Mouse (Mus musculus): ENCODE data around the gene St6galnac6. TPM values are rescaled to one million over a fixed set of nuclear protein-coding genes. Genes with fewer than 3 reads are reported as not detected.

Gene St6galnac6
- polyA plus RNA-seq, 1 experiment from 2014 or later = 10.0 TPM

DNA sequence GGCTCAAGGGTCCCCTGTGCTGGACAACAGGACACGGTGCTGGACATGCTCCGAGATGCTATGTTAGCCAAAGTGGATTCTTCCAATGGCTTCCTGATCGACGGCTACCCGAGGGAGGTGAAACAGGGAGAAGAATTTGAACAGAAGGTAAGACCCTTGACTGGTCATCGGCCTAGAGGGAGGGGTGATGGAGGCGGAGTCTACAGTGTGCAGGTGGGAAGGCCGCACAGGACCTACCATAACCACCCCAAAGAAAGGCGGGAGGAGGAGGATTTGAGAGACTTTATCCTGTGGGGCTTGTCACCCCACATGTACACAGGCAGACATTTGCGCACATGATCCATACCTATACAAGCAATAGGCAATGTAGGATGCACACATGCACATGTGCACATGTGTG is 31.5 kb downstream of the St6galnac6 start:
- Histone ChIP-seq H3K27me3 (no peaks in the 10 kb centered on the region), H3K36me3 (no peaks in the 10 kb centered on the region), H3K4me3 (replicated peaks) (no peak overlapping the region), H3K4me2 (no peak overlapping the region), H3K27ac (no peak overlapping the region), H3K9me3 (replicated peaks) (no peaks in the 10 kb centered on the region), H3K9ac (no peak overlapping the region), H3K4me1 (replicated peaks) (peaks cover 7% of the 10 kb centered on the region)
- no peak for ATAC-seq (ENCODE audit: low read depth)
- WGBS (ENCODE audit: insufficient replicate concordance) = 77% methylated on average over 10 of the region's 10 CpGs
- DNase-seq = no peak

DNA sequence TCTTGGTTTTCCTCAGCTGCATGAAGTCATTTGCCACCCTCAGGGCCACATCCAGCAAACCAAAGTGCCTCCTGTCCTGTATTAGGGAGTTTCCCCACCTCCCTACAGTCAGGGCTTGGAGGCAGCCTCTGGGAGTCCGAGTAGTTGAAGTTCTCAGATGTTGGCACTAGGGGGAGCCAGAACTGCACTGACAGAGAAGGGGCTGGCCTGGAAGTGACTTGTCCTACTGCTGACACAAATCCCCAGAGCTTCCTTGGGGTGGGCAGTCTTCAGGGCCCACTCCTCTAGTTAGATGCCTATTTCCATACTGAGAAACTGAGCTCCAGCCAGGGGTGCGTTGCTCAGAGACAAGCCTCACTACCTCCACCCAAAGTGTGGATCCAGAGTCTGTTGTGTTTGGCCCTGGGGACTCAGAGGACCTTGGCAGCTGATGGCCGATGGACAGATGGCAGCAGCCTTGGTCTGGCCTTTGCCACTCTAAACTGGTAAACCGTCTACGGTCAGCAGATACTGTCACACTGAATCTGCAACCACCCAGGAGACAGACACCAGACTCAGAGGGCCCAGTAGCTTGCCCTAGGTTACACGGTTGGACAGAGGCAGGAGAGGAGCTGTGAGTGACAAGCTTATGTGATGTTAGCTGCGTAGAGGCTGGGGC is 32.4 kb downstream of the St6galnac6 start:
- no peak overlapping the region for H3K9ac ChIP-seq
- DNase-seq (peak; percentile 70), ATAC-seq (ENCODE audit: low read depth) (peak; percentile 48; the same call in 1 of the 2 replicates)
- H3K4me2 ChIP-seq = no peak overlapping the region
- no peaks in the 10 kb centered on the region for H3K36me3 ChIP-seq
- H3K9me3 ChIP-seq (replicated peaks) = no peaks in the 10 kb centered on the region
- H3K4me1 ChIP-seq (replicated peaks) = peaks cover 8% of the 10 kb centered on the region; the same call in 1 of the 2 replicates
- WGBS (ENCODE audit: insufficient replicate concordance) = 44% methylated on average over 7 of the region's 7 CpGs
- H3K4me3 ChIP-seq (replicated peaks) = no peak overlapping the region
- peak overlapping the region; percentile 35; the same call in 1 of the 2 replicates for H3K27ac ChIP-seq
- no peaks in the 10 kb centered on the region for H3K27me3 ChIP-seq

DNA sequence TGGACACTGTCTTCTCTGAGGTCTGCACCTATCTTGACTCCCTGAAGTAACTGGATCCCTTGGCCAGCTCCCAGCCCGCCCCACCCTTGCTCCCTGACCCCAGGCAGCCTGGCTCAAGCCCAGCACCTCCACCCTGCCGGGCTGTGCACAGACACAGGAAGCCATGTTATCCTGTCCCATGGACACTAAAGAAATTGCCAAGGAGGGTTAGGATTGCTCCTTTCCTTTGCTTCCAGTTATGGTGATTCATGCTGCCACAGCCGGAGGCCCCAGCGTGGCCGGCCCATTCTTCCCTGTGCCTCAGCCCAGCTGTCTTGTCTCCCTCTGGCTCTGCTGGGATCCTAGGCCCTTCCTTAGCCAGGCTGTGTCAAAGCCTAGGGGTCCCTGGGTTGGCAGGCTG is 34.2 kb downstream of the St6galnac6 start:
- DNase-seq = no peak
- Histone ChIP-seq H3K4me3 (replicated peaks) (no peak overlapping the region), H3K27ac (no peak overlapping the region), H3K36me3 (no peaks in the 10 kb centered on the region), H3K9me3 (replicated peaks) (no peaks in the 10 kb centered on the region), H3K27me3 (no peaks in the 10 kb centered on the region), H3K4me2 (no peak overlapping the region), H3K9ac (no peak overlapping the region), H3K4me1 (replicated peaks) (peaks cover 18% of the 10 kb centered on the region)
- 73% methylated on average over 5 of the region's 5 CpGs for WGBS (ENCODE audit: insufficient replicate concordance)
- no peak for ATAC-seq (ENCODE audit: low read depth)

DNA sequence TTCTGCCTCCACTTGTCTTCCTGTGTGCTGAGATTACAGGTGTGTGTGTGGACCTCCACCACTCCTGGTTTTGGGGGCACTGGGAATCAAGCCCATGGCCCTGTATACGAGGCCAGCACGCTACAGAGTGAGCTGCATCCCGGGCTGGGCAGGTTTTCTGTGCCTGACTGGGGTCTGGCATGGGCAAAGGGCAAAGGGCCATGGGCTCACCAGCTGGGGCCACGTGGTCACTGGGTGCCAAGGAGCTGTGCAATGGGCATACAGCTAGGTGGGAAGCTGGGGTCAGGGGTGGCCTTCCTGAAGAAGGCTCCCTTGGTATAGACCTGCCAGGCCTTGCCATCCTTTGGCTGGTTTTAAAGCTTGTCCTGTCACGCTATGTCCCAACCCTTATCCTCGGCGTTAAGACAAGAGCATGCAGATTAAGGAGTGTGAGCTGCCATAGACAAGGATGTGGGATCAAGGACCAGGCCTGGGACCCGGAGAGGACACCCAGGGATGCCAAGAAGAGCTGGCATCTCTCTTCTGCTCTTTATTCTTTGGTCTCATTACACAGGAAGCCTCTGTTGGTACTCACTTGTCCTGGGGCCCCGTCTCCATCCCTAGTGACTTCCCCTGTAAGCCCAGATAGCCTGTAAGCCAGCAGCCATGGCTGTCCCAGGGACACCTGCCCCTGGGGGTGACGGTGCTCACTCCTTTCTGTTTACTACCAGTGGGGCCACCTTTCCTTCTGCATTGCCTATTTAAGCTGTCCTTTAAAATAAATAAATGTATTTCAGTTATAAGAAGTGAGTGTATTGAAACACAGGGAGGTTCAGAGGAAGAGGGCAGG is 35.0 kb downstream of the St6galnac6 start:
- Histone ChIP-seq H3K36me3 (no peaks in the 10 kb centered on the region), H3K9ac (no peak overlapping the region), H3K9me3 (replicated peaks) (no peaks in the 10 kb centered on the region), H3K4me3 (replicated peaks) (no peak overlapping the region), H3K4me2 (no peak overlapping the region), H3K27ac (no peak overlapping the region), H3K4me1 (replicated peaks) (peaks cover 18% of the 10 kb centered on the region), H3K27me3 (no peaks in the 10 kb centered on the region)
- DNase-seq (no peak), ATAC-seq (ENCODE audit: low read depth) (no peak)
- WGBS (ENCODE audit: insufficient replicate concordance) = 75% methylated on average over 10 of the region's 10 CpGs

DNA sequence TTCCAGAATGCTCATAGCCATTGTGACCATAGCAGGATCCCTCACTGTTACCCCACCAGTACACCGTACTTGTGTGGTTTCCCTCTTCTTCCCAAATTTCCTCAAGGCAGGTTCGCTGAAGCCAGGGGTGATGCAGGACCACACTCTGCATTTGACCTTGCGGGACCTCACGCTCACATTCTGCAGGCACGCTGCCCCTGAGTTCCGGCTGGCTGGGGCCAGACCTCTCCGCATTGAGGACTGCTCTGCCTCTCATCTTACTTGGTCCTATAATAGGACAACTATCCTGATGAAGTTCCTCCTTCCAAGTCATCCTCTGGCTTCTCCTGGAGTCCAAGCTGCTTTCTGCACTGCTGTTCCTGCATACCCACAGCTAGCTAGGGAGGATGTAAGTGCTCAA is 37.1 kb downstream of the St6galnac6 start:
- no peaks in the 10 kb centered on the region for H3K27me3 ChIP-seq
- peak overlapping the region; percentile 49; the same call in 1 of the 2 replicates for H3K27ac ChIP-seq
- H3K36me3 ChIP-seq = no peaks in the 10 kb centered on the region
- DNase-seq (no peak), ATAC-seq (ENCODE audit: low read depth) (no peak)
- no peak overlapping the region for H3K9ac ChIP-seq
- peaks cover 24% of the 10 kb centered on the region for H3K4me1 ChIP-seq (replicated peaks)
- WGBS (ENCODE audit: insufficient replicate concordance) = 79% methylated on average over 7 of the region's 7 CpGs
- no peak overlapping the region for H3K4me2 ChIP-seq
- no peak overlapping the region for H3K4me3 ChIP-seq (replicated peaks)
- no peaks in the 10 kb centered on the region for H3K9me3 ChIP-seq (replicated peaks)

DNA sequence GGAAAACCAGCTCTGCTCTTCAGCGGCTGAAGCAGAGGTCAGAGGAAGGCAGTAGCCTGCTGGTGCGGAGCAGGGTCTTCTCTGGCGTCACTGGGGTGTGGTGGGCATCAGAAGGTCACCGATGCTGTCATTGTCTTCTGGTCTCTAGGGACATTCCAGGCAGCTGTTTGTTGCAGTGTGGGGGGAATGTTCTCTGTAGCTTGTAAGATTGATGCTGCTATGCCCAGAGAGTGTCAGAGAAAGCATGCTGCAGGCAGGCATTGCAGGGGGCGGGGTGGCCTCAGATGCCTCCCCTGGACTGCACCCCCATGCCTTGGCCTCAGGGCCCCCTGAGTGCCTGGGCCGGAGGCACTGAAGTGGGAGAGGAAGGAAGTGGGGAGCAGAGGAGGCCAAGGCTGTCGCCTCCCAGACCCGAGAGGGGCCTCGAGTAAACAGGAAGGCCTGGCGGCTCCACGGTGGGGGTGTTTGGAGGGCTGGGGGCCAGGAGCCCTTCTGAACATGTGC is 38.3 kb downstream of the St6galnac6 start:
- no peak overlapping the region for H3K4me2 ChIP-seq
- no peaks in the 10 kb centered on the region for H3K27me3 ChIP-seq
- H3K9ac ChIP-seq = no peak overlapping the region
- no peak overlapping the region for H3K4me3 ChIP-seq (replicated peaks)
- no peaks in the 10 kb centered on the region for H3K36me3 ChIP-seq
- H3K9me3 ChIP-seq (replicated peaks) = no peaks in the 10 kb centered on the region
- DNase-seq = no peak
- peak; percentile 71 for ATAC-seq (ENCODE audit: low read depth)
- peaks cover 24% of the 10 kb centered on the region for H3K4me1 ChIP-seq (replicated peaks)
- WGBS (ENCODE audit: insufficient replicate concordance) = 28% methylated on average over 11 of the region's 11 CpGs
- H3K27ac ChIP-seq = peak overlapping the region; percentile 47

DNA sequence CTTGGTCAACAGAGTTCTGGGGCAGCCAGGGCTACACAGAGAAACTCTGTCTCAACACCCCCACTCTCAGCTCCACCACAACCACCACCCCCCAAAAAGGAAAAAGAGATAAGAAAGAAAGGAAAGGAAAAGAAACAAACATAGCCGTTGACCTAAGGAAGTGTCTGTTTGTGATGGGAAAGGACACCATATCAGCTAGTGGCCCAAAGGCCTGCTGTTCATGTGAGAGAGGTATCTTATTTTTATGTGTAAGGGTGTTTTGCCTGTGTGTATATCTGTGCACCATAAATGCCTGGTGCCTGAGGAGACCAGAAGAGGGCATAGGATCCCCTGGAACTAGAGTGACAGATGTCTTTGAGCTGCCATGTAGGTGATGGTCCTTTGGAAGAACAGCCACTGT is 40.1 kb downstream of the St6galnac6 start:
- no peaks in the 10 kb centered on the region for H3K27me3 ChIP-seq
- H3K4me2 ChIP-seq = no peak overlapping the region
- WGBS (ENCODE audit: insufficient replicate concordance) = 16% methylated on average over 1 of the region's 1 CpGs
- ATAC-seq (ENCODE audit: low read depth) = no peak
- no peak for DNase-seq
- no peak overlapping the region for H3K4me3 ChIP-seq (replicated peaks)
- no peaks in the 10 kb centered on the region for H3K36me3 ChIP-seq
- no peak overlapping the region for H3K9ac ChIP-seq
- H3K4me1 ChIP-seq (replicated peaks) = peaks cover 37% of the 10 kb centered on the region
- H3K27ac ChIP-seq = no peak overlapping the region
- H3K9me3 ChIP-seq (replicated peaks) = no peaks in the 10 kb centered on the region

DNA sequence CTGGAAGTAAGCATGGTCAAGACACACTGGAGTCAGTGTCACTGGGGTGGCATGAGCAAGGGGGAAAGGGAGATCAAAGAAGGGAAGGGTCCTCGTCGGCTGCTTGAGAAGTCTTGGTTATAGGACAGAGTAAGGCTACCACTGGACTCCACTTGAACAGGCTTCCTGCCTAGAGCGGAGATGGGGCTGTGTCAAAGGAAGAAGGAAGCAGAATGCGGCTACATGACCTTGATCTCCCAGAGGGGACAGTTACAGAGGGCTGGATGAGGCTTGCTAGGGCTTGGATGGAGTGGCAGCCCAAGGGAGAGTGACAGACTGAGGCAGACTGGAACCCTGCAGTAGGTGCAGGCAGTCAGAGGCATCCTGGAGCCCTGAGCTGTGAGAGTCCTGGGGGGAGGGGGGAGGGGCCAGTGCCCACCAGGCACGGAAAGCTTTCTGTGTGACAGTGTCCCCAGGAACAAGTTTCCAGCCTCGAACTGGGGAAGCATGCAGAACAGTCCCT is 41.1 kb downstream of the St6galnac6 start:
- Histone ChIP-seq H3K36me3 (no peaks in the 10 kb centered on the region), H3K27ac (0 out of 2 replicates have a peak overlapping the region, but pooled peaks have one; percentile 32), H3K4me1 (replicated peaks) (peaks cover 47% of the 10 kb centered on the region), H3K4me2 (no peak overlapping the region), H3K9me3 (replicated peaks) (no peaks in the 10 kb centered on the region), H3K27me3 (no peaks in the 10 kb centered on the region), H3K9ac (0 out of 2 replicates have a peak overlapping the region, but pooled peaks have one; percentile 4), H3K4me3 (replicated peaks) (no peak overlapping the region)
- 50% methylated on average over 6 of the region's 6 CpGs for WGBS (ENCODE audit: insufficient replicate concordance)
- DNase-seq = no peak
- no peak for ATAC-seq (ENCODE audit: low read depth)

DNA sequence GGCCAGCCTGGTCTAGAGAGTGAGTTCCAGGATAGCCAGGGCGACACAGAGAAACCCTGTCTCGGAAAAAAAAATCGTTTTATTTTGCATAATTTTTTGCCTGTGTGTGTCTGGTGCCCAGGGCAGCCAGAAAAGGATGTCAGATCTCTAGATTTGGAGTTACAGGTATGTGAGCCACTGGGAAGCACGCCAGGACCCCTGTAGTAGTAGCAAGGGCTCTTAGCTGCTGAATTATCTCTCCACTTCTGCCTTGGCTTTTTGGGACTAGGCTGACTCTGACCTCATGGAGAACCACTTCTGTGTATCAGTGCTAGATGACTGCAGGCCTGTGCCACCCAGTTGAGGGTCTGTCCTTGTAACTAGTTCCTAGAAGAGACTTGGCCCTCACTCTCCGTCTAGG is 42.3 kb downstream of the St6galnac6 start:
- no peak overlapping the region for H3K4me3 ChIP-seq (replicated peaks)
- no peak overlapping the region for H3K27ac ChIP-seq
- ATAC-seq (ENCODE audit: low read depth) (no peak), DNase-seq (no peak)
- no peak overlapping the region for H3K4me2 ChIP-seq
- no peak overlapping the region for H3K9ac ChIP-seq
- no peaks in the 10 kb centered on the region for H3K36me3 ChIP-seq
- H3K9me3 ChIP-seq (replicated peaks) = no peaks in the 10 kb centered on the region
- WGBS (ENCODE audit: insufficient replicate concordance) = 70% methylated on average over 5 of the region's 5 CpGs
- peaks cover 56% of the 10 kb centered on the region for H3K4me1 ChIP-seq (replicated peaks)
- H3K27me3 ChIP-seq = no peaks in the 10 kb centered on the region

DNA sequence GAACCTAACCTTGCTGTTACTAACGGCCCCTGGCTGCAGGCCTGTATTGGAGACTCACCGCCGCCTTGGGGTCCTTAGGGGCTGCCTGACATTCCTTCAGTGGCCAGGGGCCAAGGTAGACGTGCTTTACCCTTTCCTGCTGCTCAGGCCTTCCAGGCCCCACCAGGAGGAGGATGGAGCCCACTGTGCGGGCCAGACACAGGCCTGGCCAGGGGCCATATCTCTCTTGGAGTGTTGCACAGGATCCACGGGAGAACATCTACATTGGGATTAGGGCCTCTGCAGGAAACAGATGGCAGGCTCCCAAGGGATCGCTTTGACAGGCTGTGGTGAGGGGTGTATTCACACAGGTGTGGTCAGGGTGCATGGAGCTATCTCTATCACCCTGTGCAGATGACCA is 43.3 kb downstream of the St6galnac6 start:
- 72% methylated on average over 7 of the region's 7 CpGs for WGBS (ENCODE audit: insufficient replicate concordance)
- no peak overlapping the region for H3K4me3 ChIP-seq (replicated peaks)
- no peaks in the 10 kb centered on the region for H3K9me3 ChIP-seq (replicated peaks)
- H3K27ac ChIP-seq = no peak overlapping the region
- ATAC-seq (ENCODE audit: low read depth) (no peak), DNase-seq (no peak)
- H3K4me2 ChIP-seq = no peak overlapping the region
- H3K27me3 ChIP-seq = no peaks in the 10 kb centered on the region
- H3K9ac ChIP-seq = no peak overlapping the region
- peaks cover 56% of the 10 kb centered on the region for H3K4me1 ChIP-seq (replicated peaks)
- no peaks in the 10 kb centered on the region for H3K36me3 ChIP-seq

DNA sequence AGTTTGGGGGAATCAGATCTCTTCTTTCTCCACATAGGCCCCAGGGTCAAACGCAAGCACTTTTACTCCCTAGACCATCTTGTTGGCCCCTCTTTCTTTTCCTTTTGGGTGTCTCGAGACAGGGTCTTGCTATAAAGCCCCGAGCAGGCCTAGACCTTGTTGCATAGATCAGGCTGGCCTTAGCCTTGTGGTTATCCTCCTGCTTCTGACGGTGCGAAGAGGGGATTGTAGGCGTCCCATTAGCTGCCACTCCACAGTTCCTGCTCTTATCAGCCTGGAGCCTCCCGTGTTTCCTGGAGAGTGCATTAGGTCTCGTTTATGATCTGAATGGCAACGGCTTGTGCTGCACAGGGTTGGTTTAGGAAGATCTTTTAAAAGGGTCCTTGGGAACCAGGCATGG is 44.6 kb downstream of the St6galnac6 start:
- Histone ChIP-seq H3K9me3 (replicated peaks) (no peaks in the 10 kb centered on the region), H3K4me3 (replicated peaks) (no peak overlapping the region), H3K4me1 (replicated peaks) (peaks cover 62% of the 10 kb centered on the region), H3K36me3 (no peaks in the 10 kb centered on the region), H3K4me2 (no peak overlapping the region), H3K27me3 (no peaks in the 10 kb centered on the region), H3K27ac (peak overlapping the region; percentile 81), H3K9ac (peak overlapping the region; percentile 18; the same call in 1 of the 2 replicates)
- ATAC-seq (ENCODE audit: low read depth) = no peak
- DNase-seq = no peak
- 36% methylated on average over 9 of the region's 9 CpGs for WGBS (ENCODE audit: insufficient replicate concordance)
